Mouse (Mus musculus) stomach, adult 2 months (tissue): ENCODE data around the gene Cryga. TPM values are rescaled to one million over a fixed set of nuclear protein-coding genes. Genes with fewer than 3 reads are reported as not detected.

ENCODE experiments used
- polyA plus RNA-seq: library from polyadenylated mRNA; depleted of rRNA; stranded (reverse); fragments of >200 nt; gene quantifications from 2 replicates; pipeline ENCODE4 v1.2.3, GENCODE M21; 2012; rRNA removed

The Cryga gene
- polyA plus RNA-seq = 0.15 TPM in 1 of 2 replicates, not detected in the other

DNA sequence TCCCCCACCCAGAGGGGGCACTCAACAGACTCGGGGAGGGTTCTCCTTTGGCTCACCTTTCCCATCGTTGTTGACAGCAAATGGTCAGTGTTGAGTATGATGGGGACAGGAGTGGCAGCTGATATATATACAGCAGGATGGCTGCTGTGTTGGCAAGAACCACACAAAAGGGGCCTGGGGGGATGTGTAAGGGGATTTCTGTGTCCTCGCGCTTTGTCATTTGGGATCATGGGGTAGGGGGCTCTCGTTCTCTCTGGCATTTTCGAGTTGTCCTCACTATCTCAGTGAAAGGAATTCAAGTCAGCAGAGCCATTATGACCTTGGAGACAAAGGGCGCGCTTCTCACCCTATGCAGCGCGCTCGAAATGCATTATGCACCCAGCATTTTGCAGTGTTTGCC, at the start of gene Cryga:
Gene Cryga, minus strand, starts transcription at position 101 of the 400 bp plus-strand sequence.

DNA sequence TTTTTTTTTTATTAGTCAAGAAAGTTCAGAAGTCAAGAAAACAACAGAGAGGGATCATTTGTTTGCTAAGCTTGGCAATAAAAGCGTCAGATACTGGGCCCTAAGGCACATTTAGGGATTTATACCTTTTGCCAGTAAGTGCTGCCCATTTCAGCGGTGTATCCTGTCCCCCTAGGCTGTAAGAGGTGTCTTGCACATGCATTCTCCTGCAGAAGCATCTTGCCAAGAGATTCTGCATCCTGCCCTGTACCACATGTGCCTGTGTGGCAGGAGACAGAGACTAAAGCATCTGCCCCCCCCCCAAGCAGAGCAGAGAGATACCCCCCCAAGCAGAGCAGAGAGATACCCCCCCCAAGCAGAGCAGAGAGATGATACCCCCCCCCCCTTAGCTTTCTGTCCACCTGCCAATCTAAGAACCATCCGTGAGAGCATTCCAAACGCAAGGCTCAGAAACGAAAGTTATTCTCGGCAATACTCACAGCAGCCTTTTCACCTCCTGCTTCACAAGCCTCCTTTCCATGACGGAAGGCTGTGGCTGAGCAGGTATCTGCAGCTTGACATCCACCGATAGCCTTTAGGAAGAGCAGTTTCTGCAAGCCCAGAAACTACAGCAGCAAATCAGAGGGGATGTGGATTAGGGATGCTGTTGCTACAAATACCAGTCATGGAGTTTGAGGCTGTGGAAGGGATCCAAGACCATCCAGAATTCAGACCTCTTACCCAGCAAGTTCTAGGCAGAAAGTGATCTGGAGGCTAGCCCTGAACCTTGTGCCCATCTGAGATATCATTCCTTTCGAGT, 19.6 kb upstream of the Cryga start, which contains the start of gene D630023F18Rik:
Gene D630023F18Rik, minus strand, starts transcription at position 641 of the 799 bp plus-strand sequence.

DNA sequence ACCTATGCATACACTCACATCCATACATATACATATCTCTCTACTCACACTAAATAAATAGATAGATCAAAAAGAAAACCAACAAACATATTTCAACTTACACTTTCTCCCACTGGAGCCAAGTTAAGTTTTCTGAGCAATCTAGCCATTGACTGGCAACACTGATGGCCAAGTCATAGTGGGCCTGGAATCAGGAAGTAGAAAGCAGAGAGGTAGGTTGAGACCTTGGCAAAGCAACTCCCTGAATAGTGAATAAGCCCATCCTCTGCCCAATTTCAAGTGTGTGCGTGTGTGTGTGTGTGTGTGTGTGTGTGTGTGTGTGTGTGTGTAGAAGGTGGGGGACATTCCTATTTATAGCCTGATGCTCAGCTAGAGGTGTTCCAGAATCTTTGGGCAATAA, 16.3 kb upstream of the Cryga start, which contains the start of gene Gm28845:
Gene Gm28845, minus strand, starts transcription at position 121 of the 400 bp plus-strand sequence.

DNA sequence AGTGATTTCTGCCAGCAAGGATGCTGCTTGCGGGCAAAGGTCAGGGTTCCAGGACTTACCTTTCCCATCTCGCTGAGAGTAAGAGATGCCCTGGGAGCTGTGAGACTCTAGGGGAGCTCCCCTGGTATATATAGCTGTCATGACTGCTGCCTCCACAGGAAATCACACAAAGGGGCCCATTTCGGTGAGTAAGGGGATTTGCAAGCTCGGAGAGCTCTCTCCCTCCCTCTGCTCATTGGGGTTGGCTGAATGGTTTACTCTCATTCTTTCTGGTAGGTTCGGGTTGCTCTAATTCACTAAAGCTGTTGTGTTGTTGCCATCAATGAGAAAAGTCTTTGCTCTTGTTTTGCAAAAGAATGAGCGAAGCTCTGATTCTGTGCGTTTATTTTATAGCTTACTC, 21.0 kb downstream of the Cryga start, which contains the start of gene Crygb:
Gene Crygb, minus strand, starts transcription at position 101 of the 400 bp plus-strand sequence.

DNA sequence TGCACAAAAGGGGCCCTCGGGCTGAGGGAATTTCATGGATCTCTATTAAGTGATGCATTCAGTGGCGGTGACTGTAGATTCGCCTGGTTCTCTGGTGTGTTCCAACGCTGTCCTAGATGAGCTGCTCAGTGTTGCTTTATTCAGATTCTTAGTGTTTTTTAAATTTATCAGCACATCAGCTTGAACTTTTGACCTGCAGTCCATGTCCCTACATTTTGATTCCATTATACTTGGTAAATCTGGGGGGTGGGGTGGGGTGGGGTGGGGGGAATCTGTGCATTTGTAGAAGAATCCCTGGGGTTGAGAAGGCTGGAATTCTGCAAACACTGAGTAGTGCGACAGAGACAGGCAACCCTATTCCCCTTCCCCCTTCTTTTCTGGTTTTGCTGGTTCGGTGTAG, 29.6 kb downstream of the Cryga start, which contains the start of gene Crygc:
Gene Crygc, minus strand, starts transcription at position 101 of the 400 bp plus-strand sequence.

DNA sequence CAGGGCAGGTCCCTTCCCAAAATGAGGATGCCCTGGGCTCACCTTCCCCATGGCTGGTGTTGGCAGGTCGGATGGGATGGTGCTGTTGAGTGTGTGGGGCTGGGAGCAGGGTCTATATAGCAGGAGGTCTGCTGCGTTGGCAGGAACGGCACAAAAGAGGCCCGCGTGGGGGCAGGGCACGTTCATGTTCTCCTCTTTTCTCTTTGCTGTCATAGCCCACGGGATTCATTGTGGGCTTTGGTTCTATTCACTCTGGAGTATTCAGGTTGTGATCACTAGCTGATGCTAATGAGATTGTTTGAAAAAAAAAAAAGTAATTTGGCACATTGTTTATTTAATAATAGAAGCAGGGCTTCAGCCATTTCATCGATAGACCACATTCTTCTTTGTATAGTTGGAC, 39.8 kb downstream of the Cryga start, which contains the start of gene Crygd:
Gene Crygd, minus strand, starts transcription at position 101 of the 400 bp plus-strand sequence.

DNA sequence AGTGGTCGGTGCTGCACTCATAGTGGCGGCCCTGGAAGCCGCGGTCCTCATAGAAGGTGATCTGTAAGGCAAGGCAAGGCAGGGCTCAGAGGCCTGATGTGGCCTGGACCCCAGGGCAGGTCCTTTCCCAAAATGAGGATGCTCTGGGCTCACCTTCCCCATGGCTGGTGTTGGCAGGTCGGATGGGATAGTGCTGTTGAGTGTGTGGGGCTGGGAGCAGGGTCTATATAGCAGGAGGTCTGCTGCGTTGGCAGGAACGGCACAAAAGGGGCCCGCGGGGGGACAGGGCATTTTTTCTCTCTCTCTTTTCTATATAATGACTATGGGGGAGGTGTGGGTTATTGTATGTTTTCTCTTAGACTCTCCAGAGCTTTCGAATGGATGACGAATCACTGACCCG, 52.2 kb downstream of the Cryga start, which contains the start of gene Cryge:
Gene Cryge, minus strand, starts transcription at position 198 of the 400 bp plus-strand sequence.

Other genes starting within 250 kb of the Cryga start
- 0.68 and 0.96 TPM in 2 replicates for gene Plekhm3, start 146.5 kb downstream of the Cryga start, polyA plus RNA-seq
- gene Akr1cl, start 70.6 kb downstream of the Cryga start, polyA plus RNA-seq = 0.11 TPM in 1 of 2 replicates, not detected in the other
- gene Cryge, start 52.2 kb downstream of the Cryga start, polyA plus RNA-seq = not detected in 2 replicates
- not detected in 2 replicates for gene Crygd, start 39.9 kb downstream of the Cryga start, polyA plus RNA-seq
- 0.11 TPM in 1 of 2 replicates, not detected in the other for gene Crygc, start 29.7 kb downstream of the Cryga start, polyA plus RNA-seq
- not detected in 2 replicates for gene Crygb, start 21.1 kb downstream of the Cryga start, polyA plus RNA-seq
- gene Gm28845, start 16.2 kb upstream of the Cryga start, polyA plus RNA-seq = not detected in 2 replicates
- 0.05 TPM in 1 of 2 replicates, not detected in the other for gene D630023F18Rik, start 19.8 kb upstream of the Cryga start, polyA plus RNA-seq
- gene Idh1, start 83.1 kb upstream of the Cryga start, polyA plus RNA-seq = 6.1 and 9.3 TPM in 2 replicates
- gene Pikfyve, start 83.3 kb upstream of the Cryga start, polyA plus RNA-seq = 0.75 and 0.89 TPM in 2 replicates
- gene Pth2r, start 178.7 kb upstream of the Cryga start, polyA plus RNA-seq = not detected in 2 replicates